Mouse (Mus musculus) embryo, embryonic 9.5 days (tissue): Measurements from ENCODE around the gene Ndrg4.

Experiments
- DNase-seq: peaks from one replicate; pipeline ENCODE4 v3.0.0-alpha.2; 2017; ENCODE audit errors: extremely low spot score

Ndrg4 gene

GRCm38 (mm10) chr8:95678024-95678611, 1.3 kb downstream of the Ndrg4 start:
- peak; percentile 31 for DNase-seq

GRCm38 (mm10) chr8:95688073-95688672, 11.4 kb downstream of the Ndrg4 start:
- no peak for DNase-seq

GRCm38 (mm10) chr8:95690929-95691541, 14.3 kb downstream of the Ndrg4 start:
- no peak for DNase-seq

GRCm38 (mm10) chr8:95694631-95695030, 17.9 kb downstream of the Ndrg4 start:
- no peak for DNase-seq

- DNase-seq = no peak
These were observed 19.9 kb downstream of the Ndrg4 start for GRCm38 (mm10) chr8:95696661-95697060.

GRCm38 (mm10) chr8:95697128-95697527, 20.3 kb downstream of the Ndrg4 start:
- DNase-seq = peak; percentile 89

- no peak for DNase-seq
These were observed 21.4 kb downstream of the Ndrg4 start for GRCm38 (mm10) chr8:95698179-95698578.

- no peak for DNase-seq
These were observed 23.5 kb downstream of the Ndrg4 start for GRCm38 (mm10) chr8:95700282-95700681.

- no peak for DNase-seq
These were observed 25.0 kb downstream of the Ndrg4 start for GRCm38 (mm10) chr8:95701809-95702208.

GRCm38 (mm10) chr8:95702480-95703446, 26.0 kb downstream of the Ndrg4 start:
- peak; percentile 80 for DNase-seq

GRCm38 (mm10) chr8:95703461-95704260, 26.9 kb downstream of the Ndrg4 start:
- peak; percentile 81 for DNase-seq

- no peak for DNase-seq
These were observed 27.8 kb downstream of the Ndrg4 start for GRCm38 (mm10) chr8:95704538-95704937.

GRCm38 (mm10) chr8:95709579-95709978, 32.8 kb downstream of the Ndrg4 start:
- no peak for DNase-seq

GRCm38 (mm10) chr8:95711029-95711428, 34.2 kb downstream of the Ndrg4 start:
- no peak for DNase-seq

GRCm38 (mm10) chr8:95712395-95712794, 35.6 kb downstream of the Ndrg4 start:
- DNase-seq = no peak

- DNase-seq = peak; percentile 74
These were observed 36.6 kb downstream of the Ndrg4 start for GRCm38 (mm10) chr8:95713100-95714010.

- DNase-seq = no peak
These were observed 37.6 kb downstream of the Ndrg4 start for GRCm38 (mm10) chr8:95714367-95714766.

GRCm38 (mm10) chr8:95714837-95715413, 38.1 kb downstream of the Ndrg4 start:
- DNase-seq = no peak

GRCm38 (mm10) chr8:95715676-95716531, 39.1 kb downstream of the Ndrg4 start, which contains the start of gene Setd6:
Gene Setd6, plus strand, starts transcription at chr8:95715881.
- DNase-seq = peak; percentile 85
